Mouse (Mus musculus): ENCODE results near the gene Tada2a. TPM values are rescaled to one million over a fixed set of nuclear protein-coding genes. Genes with fewer than 3 reads are reported as not detected.

Gene Tada2a
- polyA plus RNA-seq, 1 experiment from 2014 or later = 31.5 TPM

GRCm38 (mm10) chr11:84090572-84090971 lies 38.8 kb downstream of the Tada2a start:
- H3K27me3 ChIP-seq (ENCODE audit: control insufficient read depth, insufficient read depth, low read depth, low read length) = no peaks in the 10 kb centered on the region
- H3K4me1 ChIP-seq (ENCODE audit: control insufficient read depth, insufficient read depth, low read length) = no peaks in the 10 kb centered on the region
- no peak overlapping the region for H3K27ac ChIP-seq (ENCODE audit: low read length)
- no peak overlapping the region for H3K9ac ChIP-seq (ENCODE audit: low read depth, low read length)
- 89% methylated on average over 8 of the region's 8 CpGs for WGBS
- no peak overlapping the region for H3K4me3 ChIP-seq (ENCODE audit: low read depth, low read length)
- H3K9me3 ChIP-seq (replicated peaks; ENCODE audit: control insufficient read depth, low read length, poor library complexity, severe bottlenecking) = no peaks in the 10 kb centered on the region
- no peak overlapping the region for H3K4me2 ChIP-seq (ENCODE audit: low read length)
- H3K36me3 ChIP-seq (ENCODE audit: control insufficient read depth, insufficient read depth, low read length) = peaks cover 22% of the 10 kb centered on the region
- no peak for ATAC-seq

GRCm38 (mm10) chr11:84081901-84082300 lies 47.5 kb downstream of the Tada2a start:
- no peaks in the 10 kb centered on the region for H3K9me3 ChIP-seq (replicated peaks; ENCODE audit: control insufficient read depth, low read length, poor library complexity, severe bottlenecking)
- peaks cover 13% of the 10 kb centered on the region; the same call in 1 of the 2 replicates for H3K36me3 ChIP-seq (ENCODE audit: control insufficient read depth, insufficient read depth, low read length)
- ATAC-seq = no peak
- 89% methylated on average over 5 of the region's 5 CpGs for WGBS
- no peak overlapping the region for H3K27ac ChIP-seq (ENCODE audit: low read length)
- no peak overlapping the region for H3K9ac ChIP-seq (ENCODE audit: low read depth, low read length)
- no peak overlapping the region for H3K4me3 ChIP-seq (ENCODE audit: low read depth, low read length)
- no peak overlapping the region for H3K4me2 ChIP-seq (ENCODE audit: low read length)
- no peaks in the 10 kb centered on the region for H3K27me3 ChIP-seq (ENCODE audit: control insufficient read depth, insufficient read depth, low read depth, low read length)
- H3K4me1 ChIP-seq (ENCODE audit: control insufficient read depth, insufficient read depth, low read length) = no peaks in the 10 kb centered on the region

- Histone ChIP-seq H3K9ac (ENCODE audit: low read depth, low read length) (no peak overlapping the region), H3K4me3 (ENCODE audit: low read depth, low read length) (no peak overlapping the region), H3K27ac (ENCODE audit: low read length) (no peak overlapping the region), H3K9me3 (replicated peaks; ENCODE audit: control insufficient read depth, low read length, poor library complexity, severe bottlenecking) (no peaks in the 10 kb centered on the region), H3K36me3 (ENCODE audit: control insufficient read depth, insufficient read depth, low read length) (peaks cover 8% of the 10 kb centered on the region; the same call in 1 of the 2 replicates), H3K27me3 (ENCODE audit: control insufficient read depth, insufficient read depth, low read depth, low read length) (no peaks in the 10 kb centered on the region), H3K4me2 (ENCODE audit: low read length) (no peak overlapping the region), H3K4me1 (ENCODE audit: control insufficient read depth, insufficient read depth, low read length) (no peaks in the 10 kb centered on the region)
- 90% methylated on average over 3 of the region's 3 CpGs for WGBS
- no peak for ATAC-seq
Observed at GRCm38 (mm10) chr11:84080327-84080726, 49.1 kb downstream of the Tada2a start.

GRCm38 (mm10) chr11:84079887-84080286 lies 49.5 kb downstream of the Tada2a start:
- WGBS = 85% methylated on average over 4 of the region's 4 CpGs

GRCm38 (mm10) chr11:84079361-84079760 lies 50.0 kb downstream of the Tada2a start:
- ATAC-seq = no peak
- Histone ChIP-seq H3K9me3 (replicated peaks; ENCODE audit: control insufficient read depth, low read length, poor library complexity, severe bottlenecking) (no peaks in the 10 kb centered on the region), H3K36me3 (ENCODE audit: control insufficient read depth, insufficient read depth, low read length) (peaks cover 8% of the 10 kb centered on the region; the same call in 1 of the 2 replicates), H3K9ac (ENCODE audit: low read depth, low read length) (no peak overlapping the region), H3K4me3 (ENCODE audit: low read depth, low read length) (no peak overlapping the region), H3K4me2 (ENCODE audit: low read length) (no peak overlapping the region), H3K27me3 (ENCODE audit: control insufficient read depth, insufficient read depth, low read depth, low read length) (no peaks in the 10 kb centered on the region), H3K27ac (ENCODE audit: low read length) (no peak overlapping the region), H3K4me1 (ENCODE audit: control insufficient read depth, insufficient read depth, low read length) (no peaks in the 10 kb centered on the region)
- 93% methylated on average over 11 of the region's 11 CpGs for WGBS

More at GRCm38 (mm10) chr11:84079887-84080286, 49.5 kb downstream of the Tada2a start:
- H3K36me3 ChIP-seq (ENCODE audit: control insufficient read depth, insufficient read depth, low read length) = peaks cover 8% of the 10 kb centered on the region; the same call in 1 of the 2 replicates
- no peaks in the 10 kb centered on the region for H3K9me3 ChIP-seq (replicated peaks; ENCODE audit: control insufficient read depth, low read length, poor library complexity, severe bottlenecking)
- no peak overlapping the region for H3K27ac ChIP-seq (ENCODE audit: low read length)
- no peak for ATAC-seq
- no peak overlapping the region for H3K4me2 ChIP-seq (ENCODE audit: low read length)
- H3K27me3 ChIP-seq (ENCODE audit: control insufficient read depth, insufficient read depth, low read depth, low read length) = no peaks in the 10 kb centered on the region
- no peak overlapping the region for H3K9ac ChIP-seq (ENCODE audit: low read depth, low read length)
- H3K4me3 ChIP-seq (ENCODE audit: low read depth, low read length) = no peak overlapping the region
- no peaks in the 10 kb centered on the region for H3K4me1 ChIP-seq (ENCODE audit: control insufficient read depth, insufficient read depth, low read length)

GRCm38 (mm10) chr11:84078601-84079000 lies 50.8 kb downstream of the Tada2a start:
- Histone ChIP-seq H3K4me3 (ENCODE audit: low read depth, low read length) (no peak overlapping the region), H3K4me1 (ENCODE audit: control insufficient read depth, insufficient read depth, low read length) (no peaks in the 10 kb centered on the region), H3K9ac (ENCODE audit: low read depth, low read length) (no peak overlapping the region), H3K36me3 (ENCODE audit: control insufficient read depth, insufficient read depth, low read length) (peaks cover 8% of the 10 kb centered on the region; the same call in 1 of the 2 replicates), H3K9me3 (replicated peaks; ENCODE audit: control insufficient read depth, low read length, poor library complexity, severe bottlenecking) (no peaks in the 10 kb centered on the region), H3K27me3 (ENCODE audit: control insufficient read depth, insufficient read depth, low read depth, low read length) (no peaks in the 10 kb centered on the region), H3K4me2 (ENCODE audit: low read length) (no peak overlapping the region), H3K27ac (ENCODE audit: low read length) (no peak overlapping the region)
- WGBS = 84% methylated on average over 9 of the region's 9 CpGs
- no peak for ATAC-seq

GRCm38 (mm10) chr11:84077008-84077407 lies 52.4 kb downstream of the Tada2a start:
- no peaks in the 10 kb centered on the region for H3K27me3 ChIP-seq (ENCODE audit: control insufficient read depth, insufficient read depth, low read depth, low read length)
- H3K36me3 ChIP-seq (ENCODE audit: control insufficient read depth, insufficient read depth, low read length) = peaks cover 4% of the 10 kb centered on the region; the same call in 1 of the 2 replicates
- H3K9ac ChIP-seq (ENCODE audit: low read depth, low read length) = no peak overlapping the region
- no peaks in the 10 kb centered on the region for H3K9me3 ChIP-seq (replicated peaks; ENCODE audit: control insufficient read depth, low read length, poor library complexity, severe bottlenecking)
- WGBS = 85% methylated on average over 2 of the region's 2 CpGs
- no peak overlapping the region for H3K4me3 ChIP-seq (ENCODE audit: low read depth, low read length)
- H3K4me1 ChIP-seq (ENCODE audit: control insufficient read depth, insufficient read depth, low read length) = no peaks in the 10 kb centered on the region
- no peak for ATAC-seq
- no peak overlapping the region for H3K27ac ChIP-seq (ENCODE audit: low read length)
- H3K4me2 ChIP-seq (ENCODE audit: low read length) = no peak overlapping the region

- H3K4me1 ChIP-seq (ENCODE audit: control insufficient read depth, insufficient read depth, low read length) = no peaks in the 10 kb centered on the region
- WGBS = 79% methylated on average over 7 of the region's 7 CpGs
- no peak overlapping the region for H3K4me2 ChIP-seq (ENCODE audit: low read length)
- H3K4me3 ChIP-seq (ENCODE audit: low read depth, low read length) = no peak overlapping the region
- H3K36me3 ChIP-seq (ENCODE audit: control insufficient read depth, insufficient read depth, low read length) = peaks cover 4% of the 10 kb centered on the region; the same call in 1 of the 2 replicates
- peaks cover 9% of the 10 kb centered on the region for H3K27me3 ChIP-seq (ENCODE audit: control insufficient read depth, insufficient read depth, low read depth, low read length)
- ATAC-seq = no peak
- no peak overlapping the region for H3K9ac ChIP-seq (ENCODE audit: low read depth, low read length)
- no peaks in the 10 kb centered on the region for H3K9me3 ChIP-seq (replicated peaks; ENCODE audit: control insufficient read depth, low read length, poor library complexity, severe bottlenecking)
- H3K27ac ChIP-seq (ENCODE audit: low read length) = no peak overlapping the region
Observed at GRCm38 (mm10) chr11:84073816-84074764, 55.3 kb downstream of the Tada2a start.
